Mouse (Mus musculus) kidney, adult 18-20 months (tissue): ENCODE results near the gene Zfp981.
"Not testable (repeated sequence)": the region's sequence is repeated elsewhere in the genome, so short reads cannot be mapped to it uniquely, and the experiment has no call there.

Source experiments
- DNase-seq: peaks from one replicate; pipeline ENCODE4 v3.0.0; 2021

Gene Zfp981

DNA sequence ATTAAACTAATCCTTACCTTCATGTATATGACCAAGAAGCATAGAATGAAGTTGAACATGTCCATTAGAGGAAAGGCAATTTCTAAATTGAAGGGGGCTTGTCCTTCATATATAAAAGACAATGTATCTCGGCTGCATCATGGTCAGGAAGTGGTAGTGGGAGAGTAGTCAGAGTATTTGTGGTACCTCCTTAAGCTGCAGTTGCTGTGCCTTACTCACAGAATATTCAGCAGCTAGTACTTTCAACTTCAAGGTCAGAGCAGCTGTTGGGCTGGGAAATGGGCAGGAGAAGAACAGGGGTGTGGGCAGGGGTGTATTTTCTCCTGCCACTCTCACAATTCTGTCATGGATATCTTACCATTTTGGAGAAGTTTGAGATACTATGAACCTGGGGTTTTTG is 15.1 kb upstream of the Zfp981 start:
- not testable (repeated sequence) for DNase-seq

DNA sequence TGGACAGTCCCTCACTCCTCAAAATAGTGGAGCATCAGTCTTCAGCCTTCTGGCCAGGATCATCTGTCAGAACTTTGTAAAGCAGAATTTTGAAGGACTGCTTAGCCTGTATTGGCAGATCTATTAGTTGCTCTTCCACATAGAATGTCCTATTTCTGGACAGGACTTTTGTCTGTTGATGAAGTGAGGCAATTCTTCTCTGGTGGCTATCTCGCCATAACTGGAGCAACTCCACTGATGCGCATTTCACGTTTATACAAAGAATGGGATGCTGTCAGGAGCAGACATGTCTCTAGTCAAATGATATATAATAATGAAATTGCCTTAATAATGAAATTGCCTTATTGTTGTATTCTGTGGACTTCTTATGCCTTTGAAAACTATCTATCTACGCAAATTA is 12.6 kb upstream of the Zfp981 start:
- not testable (repeated sequence) for DNase-seq

DNA sequence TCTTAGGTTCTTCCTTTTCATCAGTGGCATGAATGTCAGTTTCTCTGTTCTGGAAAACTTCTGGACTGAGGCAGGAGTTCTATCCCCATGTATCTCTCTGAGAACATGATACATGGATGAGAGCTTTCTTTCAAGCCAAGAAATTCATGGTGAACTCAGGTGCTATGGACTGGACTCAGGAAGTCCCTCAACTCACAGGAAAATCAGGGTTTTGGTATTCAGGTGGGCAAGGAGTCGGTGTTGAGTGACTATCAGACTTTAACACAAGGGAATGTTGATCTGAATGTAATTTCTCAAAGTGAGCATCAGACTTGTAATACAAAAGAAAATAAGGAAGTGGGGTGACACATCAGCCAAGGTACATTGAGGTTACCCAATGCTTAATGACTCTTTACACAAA is 9.8 kb upstream of the Zfp981 start:
- DNase-seq = not testable (repeated sequence)

DNA sequence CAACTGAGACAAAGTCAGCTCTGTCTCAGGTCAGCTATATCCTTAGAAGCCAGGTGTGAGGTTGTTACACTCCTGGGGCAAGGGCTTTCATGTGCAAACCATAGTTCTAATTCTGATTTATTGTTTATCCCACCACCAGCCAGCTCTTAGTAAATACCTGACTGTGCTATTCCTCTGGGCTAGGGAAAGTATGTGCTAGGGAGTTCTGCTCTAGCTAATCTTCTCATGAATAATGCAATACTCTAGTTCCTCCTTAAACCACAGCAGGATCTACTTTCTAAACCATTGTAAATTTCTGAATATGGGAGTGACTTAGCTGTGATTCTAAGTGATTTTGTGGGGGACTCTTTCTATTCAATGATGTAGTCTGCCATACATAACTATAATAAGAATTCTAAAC is 9.4 kb upstream of the Zfp981 start:
- DNase-seq = no peak

DNA sequence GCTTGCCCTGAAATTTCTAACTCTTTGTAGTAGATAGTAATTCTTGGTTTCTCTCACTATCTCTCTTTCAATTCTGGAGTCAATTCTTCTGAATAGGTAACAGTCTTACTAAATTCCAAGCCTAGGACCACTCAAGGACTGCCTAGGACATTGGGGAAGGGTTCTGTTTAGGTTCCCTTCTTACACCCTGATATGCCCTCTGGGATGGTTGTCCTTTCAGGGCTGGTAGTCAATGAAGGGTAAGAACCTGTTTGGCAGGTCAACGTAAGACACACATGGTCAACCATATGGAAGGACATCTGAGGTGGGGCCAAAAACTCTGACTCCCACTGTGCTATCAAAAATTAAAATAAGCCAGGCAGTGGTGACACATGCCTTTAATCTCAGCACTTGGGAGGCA is 9.0 kb upstream of the Zfp981 start:
- no peak for DNase-seq

DNA sequence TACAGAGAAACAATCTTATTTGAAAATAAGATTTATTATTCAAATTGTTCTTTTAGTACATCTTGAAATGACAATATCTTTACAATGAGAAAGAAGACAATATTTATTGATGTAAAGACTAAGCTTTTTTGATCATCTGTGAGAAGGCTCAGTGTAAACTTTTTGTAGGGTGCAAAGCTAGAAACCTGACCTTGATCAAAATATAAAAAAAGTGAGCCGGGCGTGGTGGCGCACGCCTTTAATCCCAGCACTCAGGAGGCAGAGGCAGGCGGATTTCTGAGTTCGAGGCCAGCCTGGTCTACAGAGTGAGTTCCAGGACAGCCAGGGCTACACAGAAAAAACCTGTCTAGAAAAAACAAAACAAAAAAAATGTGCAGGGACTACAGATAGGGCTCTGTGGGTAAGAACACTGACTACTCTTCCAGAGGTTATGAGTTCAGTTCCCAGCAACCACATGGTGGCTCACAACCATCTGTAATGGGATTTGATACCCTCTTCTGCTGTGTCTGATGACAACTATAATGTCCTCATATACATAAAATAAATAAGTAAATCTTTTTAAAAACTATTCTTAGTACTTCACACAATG is 8.4 kb upstream of the Zfp981 start:
- not testable (repeated sequence) for DNase-seq

DNA sequence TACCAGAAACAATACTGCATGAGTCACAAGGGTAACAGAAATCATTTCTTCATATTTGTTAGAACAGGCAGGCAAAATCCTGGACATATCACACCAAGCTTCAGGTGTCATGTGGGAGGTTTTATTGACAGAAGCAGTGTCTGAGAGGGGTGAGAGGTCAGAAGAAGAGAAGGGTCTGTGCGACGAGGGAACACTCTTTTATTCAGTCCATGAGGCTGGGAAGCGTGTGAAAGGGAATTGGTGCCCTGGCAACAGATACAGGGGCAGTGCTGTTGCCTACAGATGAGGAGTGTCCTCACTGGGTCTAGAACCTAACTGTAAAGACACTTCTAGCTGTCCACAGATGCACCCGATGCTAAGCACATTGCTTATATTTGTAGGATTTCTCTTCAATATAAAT is 6.8 kb upstream of the Zfp981 start:
- no peak for DNase-seq

DNA sequence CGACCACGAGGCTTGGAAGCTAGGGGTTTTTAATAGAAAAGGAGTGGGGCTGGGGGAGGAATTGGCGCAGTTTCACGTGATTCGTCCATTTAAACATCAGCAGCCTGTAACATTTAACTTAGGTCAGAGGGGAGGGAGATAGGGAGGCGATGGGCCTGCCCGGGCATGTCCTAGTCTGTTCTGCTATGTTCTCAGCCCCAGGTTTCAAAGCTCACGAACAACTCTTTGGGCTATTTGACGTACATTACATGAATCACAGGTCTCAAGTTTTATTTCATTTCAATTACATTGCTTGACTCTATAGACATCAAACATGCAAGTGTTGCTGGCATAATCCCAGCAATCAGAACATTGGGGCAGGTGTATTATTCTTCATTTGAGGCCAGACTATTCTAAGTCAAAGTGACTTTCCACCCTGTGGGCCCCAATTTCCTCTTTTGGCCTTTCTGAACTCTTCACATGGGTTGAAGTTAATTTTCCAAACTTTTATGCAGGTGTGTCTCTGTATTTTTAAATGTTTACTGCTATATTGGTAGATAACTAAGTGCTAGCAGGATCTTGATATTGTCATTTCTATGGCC is 4.0 kb upstream of the Zfp981 start:
- DNase-seq = not testable (repeated sequence)

DNA sequence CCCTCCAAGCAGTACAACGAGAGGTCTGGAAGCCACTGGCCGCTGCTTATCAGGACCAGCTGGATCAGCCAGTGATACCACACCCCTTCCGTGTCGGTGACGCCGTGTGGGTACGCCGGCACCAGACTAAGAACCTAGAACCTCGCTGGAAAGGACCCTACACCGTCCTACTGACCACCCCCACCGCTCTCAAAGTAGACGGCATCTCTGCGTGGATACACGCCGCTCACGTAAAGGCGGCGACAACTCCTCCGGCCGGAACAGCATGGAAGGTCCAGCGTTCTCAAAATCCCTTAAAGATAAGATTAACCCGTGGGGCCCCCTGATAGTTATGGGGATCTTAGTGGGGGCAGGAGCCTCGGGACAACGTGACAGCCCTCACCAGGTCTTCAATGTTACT is 7.2 kb downstream of the Zfp981 start:
- not testable (repeated sequence) for DNase-seq

DNA sequence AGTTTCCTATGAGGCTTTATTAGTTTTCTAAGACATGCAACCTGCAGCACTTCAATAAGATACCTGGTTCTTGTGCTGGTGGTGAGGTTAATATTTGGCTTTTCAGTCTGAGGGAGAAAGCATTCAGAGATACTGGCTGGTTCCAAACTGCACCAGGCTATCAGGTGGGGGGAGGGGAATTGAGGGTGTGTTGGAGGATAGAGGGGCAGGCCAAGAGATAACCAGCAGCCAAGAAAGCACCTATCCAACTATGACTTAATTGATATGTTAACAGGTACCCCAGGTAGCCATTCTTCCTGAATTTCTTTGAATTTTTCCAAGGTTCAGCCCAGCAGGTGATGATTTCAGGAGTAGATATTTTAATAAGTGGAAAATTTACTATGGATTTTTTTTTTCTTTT is 10.0 kb downstream of the Zfp981 start:
- not testable (repeated sequence) for DNase-seq

DNA sequence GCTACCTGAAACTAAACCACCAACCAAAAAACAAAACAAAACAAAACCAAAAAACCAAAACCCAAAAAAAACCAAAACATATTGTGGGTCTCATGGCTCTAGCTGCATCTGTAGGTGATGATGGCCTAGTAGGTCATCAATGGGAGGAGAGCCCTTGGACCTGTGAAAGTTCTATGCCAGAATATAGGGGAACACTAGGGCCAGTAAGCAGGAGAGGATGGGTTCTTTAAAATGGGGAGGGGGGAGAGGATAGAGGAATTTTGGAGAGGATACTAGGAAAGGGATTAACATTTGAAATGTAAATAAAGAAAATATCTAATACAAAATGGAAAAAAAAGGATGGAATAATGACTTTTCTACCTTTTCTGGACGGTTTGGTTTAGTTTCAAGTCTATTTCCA is 14.6 kb downstream of the Zfp981 start:
- no peak for DNase-seq

DNA sequence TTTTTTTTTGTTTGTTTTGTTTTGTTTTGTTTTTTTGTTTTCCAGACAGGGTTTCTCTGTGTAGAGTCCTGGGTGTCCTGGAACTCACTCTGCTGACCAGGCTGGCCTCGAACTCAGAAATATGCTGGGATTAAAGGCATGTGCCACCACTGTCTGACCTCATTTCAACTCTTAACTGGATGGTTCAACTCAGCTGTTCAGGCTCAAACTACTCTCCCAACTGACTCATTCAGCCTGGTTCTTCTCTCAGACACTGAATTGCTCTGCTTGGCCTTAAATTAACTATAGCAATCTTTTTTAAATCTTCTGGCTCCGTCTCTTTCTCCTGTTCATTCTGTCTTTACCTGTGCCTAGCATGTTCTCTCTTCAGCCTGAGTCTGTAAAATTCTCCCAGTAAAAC is 15.3 kb downstream of the Zfp981 start:
- not testable (repeated sequence) for DNase-seq

DNA sequence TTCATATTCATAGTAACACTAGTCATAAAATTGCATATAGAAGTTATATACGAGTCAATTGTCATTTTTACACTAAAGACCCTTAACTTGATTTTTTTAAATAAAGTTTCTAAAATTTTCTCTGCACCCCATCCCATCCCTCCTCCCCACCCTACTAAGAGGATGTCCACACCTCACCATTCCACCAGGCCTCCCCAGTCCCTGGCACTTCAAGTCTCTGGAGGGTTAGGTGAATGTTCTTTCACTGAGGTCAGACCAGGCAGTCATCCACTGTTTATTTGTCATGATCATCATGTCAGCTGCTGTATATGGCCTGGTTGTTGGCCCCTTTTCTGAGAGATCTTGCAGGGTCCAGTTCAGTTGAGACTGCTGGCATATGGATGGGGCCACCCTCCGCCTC is 18.9 kb downstream of the Zfp981 start:
- no peak for DNase-seq

DNA sequence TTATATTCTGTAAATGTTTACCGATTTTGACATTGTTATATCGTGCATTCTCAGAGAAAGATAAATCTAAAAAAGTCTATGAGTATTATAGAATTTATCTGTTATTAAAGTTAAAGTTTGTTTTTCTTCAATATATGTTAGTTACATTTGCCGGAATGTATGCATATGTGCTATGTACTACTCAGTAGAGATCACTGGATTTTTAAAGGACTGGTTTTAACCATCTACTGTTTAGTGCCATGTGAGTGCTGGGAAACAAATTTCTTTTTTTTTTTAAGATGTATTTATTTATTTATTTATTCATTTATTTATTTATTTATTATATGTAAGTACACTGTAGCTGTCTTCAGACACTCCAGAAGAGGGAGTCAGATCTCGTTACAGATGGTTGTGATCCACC is 32.7 kb downstream of the Zfp981 start:
- DNase-seq = no peak

DNA sequence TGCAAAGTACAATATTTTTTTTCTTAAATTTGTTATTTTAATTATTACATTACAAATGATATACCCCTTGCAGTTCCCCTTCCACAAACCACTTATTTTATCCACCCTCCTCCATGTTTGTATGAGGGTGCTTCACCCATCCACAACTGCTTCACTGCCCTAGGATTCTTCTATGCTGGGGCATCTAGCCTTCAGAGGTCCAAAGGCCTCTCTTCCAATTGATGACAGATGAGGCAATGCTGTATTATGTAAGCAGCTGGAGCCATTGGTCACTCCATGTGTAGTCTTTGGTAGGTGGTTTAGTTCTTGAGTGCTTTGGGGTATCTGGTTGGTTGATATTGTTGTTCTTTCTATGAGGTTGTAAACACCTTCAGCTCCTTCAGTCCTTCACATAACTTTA is 34.1 kb downstream of the Zfp981 start:
- DNase-seq = no peak

DNA sequence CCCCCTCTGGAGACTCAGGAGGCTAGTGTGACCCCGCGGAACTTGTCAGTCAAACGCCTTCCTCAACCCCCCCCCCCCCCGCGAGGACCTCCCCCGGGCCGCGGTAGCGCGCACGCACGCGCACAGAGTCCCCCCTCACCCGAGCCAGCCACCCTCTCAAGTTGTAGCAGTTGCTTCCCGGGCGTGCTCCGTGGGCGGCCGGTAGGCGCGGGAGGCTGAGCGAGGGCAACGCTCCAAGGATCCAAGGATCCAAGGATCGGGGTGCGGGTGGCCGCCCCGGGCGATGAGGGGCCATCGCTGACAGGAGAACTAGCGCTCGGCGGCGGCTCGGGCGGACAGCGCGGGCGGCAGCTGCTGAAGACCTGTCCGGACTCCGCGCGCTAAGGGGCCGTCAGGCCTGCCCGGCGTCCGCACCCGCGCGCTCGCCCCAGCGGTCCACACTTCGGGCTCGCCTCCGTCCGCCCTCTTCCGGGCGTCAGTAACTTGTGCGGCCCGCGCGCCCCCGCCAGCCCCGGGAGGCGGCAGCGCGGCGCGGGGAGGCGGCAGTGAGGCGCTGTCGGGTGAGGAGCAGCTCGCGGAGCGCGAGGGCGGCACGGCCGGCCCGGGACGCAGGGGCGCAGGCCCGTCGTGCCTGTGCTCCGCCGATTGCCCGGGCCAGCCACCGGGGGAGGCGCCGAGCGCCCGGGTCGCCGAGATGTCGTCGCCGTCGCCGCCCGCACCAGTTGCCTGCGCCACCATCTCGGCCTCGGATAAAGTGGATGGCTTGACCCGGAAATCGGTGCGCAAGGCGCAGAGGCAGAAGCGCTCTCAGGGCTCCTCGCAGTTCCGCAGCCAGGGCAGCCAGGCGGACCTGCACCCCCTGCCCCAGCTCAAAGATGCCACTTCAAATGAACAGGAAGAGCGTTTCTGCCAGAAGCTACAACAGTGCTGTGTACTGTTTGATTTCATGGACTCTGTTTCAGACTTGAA is 78.4 kb downstream of the Zfp981 start:
- not testable (repeated sequence) for DNase-seq
